Mouse (Mus musculus): ENCODE results near the gene Zfp169. TPM values are rescaled to one million over a fixed set of nuclear protein-coding genes. Genes with fewer than 3 reads are reported as not detected.

Zfp169 gene
- polyA plus RNA-seq, 1 experiment from 2014 or later: 6.6 TPM

DNA sequence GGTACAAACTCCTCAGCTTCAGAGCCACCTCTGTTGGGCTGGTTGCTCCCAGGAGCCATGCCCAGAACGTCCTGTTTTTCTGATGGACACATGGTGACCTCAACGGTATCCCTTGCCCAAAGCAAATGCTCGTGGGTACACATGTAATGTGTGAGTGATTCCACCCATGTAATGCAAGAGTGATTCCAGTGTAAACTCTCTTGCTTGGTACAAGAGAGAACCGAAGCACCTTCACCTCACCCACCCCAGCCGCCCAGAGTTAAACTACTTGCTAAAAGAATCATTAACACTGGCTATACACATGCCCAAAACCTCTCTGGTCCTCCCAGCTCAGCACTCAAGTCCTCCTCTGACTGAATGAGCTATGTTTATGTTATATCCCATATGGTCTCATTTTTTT lies 74.9 kb downstream of the Zfp169 start:
- WGBS: 80% methylated on average over 5 of the region's 5 CpGs
- no peak for ATAC-seq (ENCODE audit: low FRiP score, low read depth)

More for the DNA sequence above, 74.9 kb downstream of the Zfp169 start:
- Histone ChIP-seq H3K27me3 (no peaks in the 10 kb centered on the region), H3K9ac (no peak overlapping the region), H3K36me3 (no peaks in the 10 kb centered on the region), H3K9me3 (no peaks in the 10 kb centered on the region), H3K4me2 (replicated peaks) (no peak overlapping the region), H3K27ac (no peak overlapping the region), H3K4me3 (no peak overlapping the region), H3K4me1 (no peaks in the 10 kb centered on the region)

MicroRNAs encoded within 50 kb of the gene (microRNA counts, 519-probe panel; counts per million panel counts)
- 5,515 counts per million, percentile 98 among the panel's probes with 10 or more counts for microRNA mmu-let-7a
- microRNA mmu-let-7d: 5,116 counts per million, percentile 94 among the panel's probes with 10 or more counts
- 4,656 counts per million, percentile 90 among the panel's probes with 10 or more counts for microRNA mmu-let-7f

Small RNA genes within 50 kb of the gene (microRNA-seq; reads per million reads assigned to microRNA genes)
- gene Gm24111 (not detected), gene Mirlet7a-1 (86.4 reads per million, percentile 51 among the genes with 10 or more reads in this experiment), gene Mirlet7d (6,957 reads per million, percentile 93 among the genes with 10 or more reads in this experiment), gene Mirlet7f-1 (not detected)

Other genes with a start within 250 kb of the Zfp169 start
- 3.2 and 4.1 TPM in 2 replicates for gene A830005F24Rik, start 119 bp upstream of the Zfp169 start, polyA plus RNA-seq (2015; fragmentation: Nextera tagmentation; extraction: Ambion mirVana)
- gene Ptpdc1, start 112.2 kb upstream of the Zfp169 start, polyA plus RNA-seq (2015; fragmentation: Nextera tagmentation; extraction: Ambion mirVana): 20.0 and 20.5 TPM in 2 replicates
- 2.7 and 2.9 TPM in 2 replicates for gene Barx1, start 149.5 kb upstream of the Zfp169 start, polyA plus RNA-seq (2015; fragmentation: Nextera tagmentation; extraction: Ambion mirVana)